In genomic region chr8:22390766-22391463, GRCm38 (mm10) we compare ENCODE assay signal across 15 mouse cellular contexts. TPM values are rescaled to one million over a fixed set of nuclear protein-coding genes. Genes with fewer than 3 reads are reported as not detected.
DNase-seq lines count a peak whose midpoint lies in the region; ATAC-seq and TF ChIP-seq lines count a peak whose summit lies in the region.
"Had no signal": no experiment of that assay in that cellular context is flagged by ENCODE, and none has a peak within 500 bp of the region (broad histone marks: within the 10 kb centered on the region; RNA-seq: fewer than 3 reads in every experiment).

No protein-coding gene starts in this region.

- DNase-seq in liver, adult 2 months (ENCODE audit: extremely low read depth, low read depth, low spot score) = peak; percentile 96
- no peak for DNase-seq in liver
- DNase-seq in embryonic facial prominence, embryonic 10.5 days (ENCODE audit: low spot score) = no peak
- no peak for DNase-seq in left cerebral cortex, postnatal 10 days (ENCODE audit: extremely low spot score in 1 of 2, low spot score in 2 of 2)
- DNase-seq: adrenal gland, postnatal 14 days; B cell, adult 2 months; cerebellum, adult 9-11 months; heart, adult 11 months had no signal

- 21% methylated on average over 8 of the region's 8 CpGs for whole genome bisulfite sequencing in liver, adult 2 months
- 71% methylated on average over 8 of the region's 8 CpGs for WGBS in kidney, embryonic 16.5 days
- WGBS in liver, embryonic 15.5 days (ENCODE audit: insufficient replicate concordance) = 59% methylated on average over 8 of the region's 8 CpGs
- WGBS in forebrain, embryonic 15.5 days = 94% methylated on average over 8 of the region's 8 CpGs
- 91% methylated on average over 8 of the region's 8 CpGs for WGBS in embryonic facial prominence, embryonic 10.5 days

- no peak for TF ChIP-seq POLR2A in liver, adult 2 months (IDR thresholded peaks at IDR 0.05; ENCODE audit: extremely low read depth, insufficient read depth, low read length)

- H3K9ac ChIP-seq in liver, adult 2 months (ENCODE audit: low read depth, low read length) = peak overlapping the region; percentile 55
- H3K9ac ChIP-seq in kidney, embryonic 16.5 days (replicated peaks; ENCODE audit: low read length) = no peak overlapping the region
- H3K9ac ChIP-seq in liver, embryonic 15.5 days = no peak overlapping the region
- H3K9ac ChIP-seq in forebrain, embryonic 15.5 days (replicated peaks) = no peak overlapping the region
- H3K9ac ChIP-seq: lung, embryonic 15.5 days had no signal

- H3K4me1 ChIP-seq in liver, adult 2 months (ENCODE audit: control insufficient read depth, insufficient read depth, low read length) = peaks cover 64% of the 10 kb centered on the region
- H3K4me1 ChIP-seq in kidney, embryonic 16.5 days (ENCODE audit: insufficient read depth, low read length) = no peaks in the 10 kb centered on the region
- H3K4me1 ChIP-seq in liver, embryonic 15.5 days (replicated peaks) = peaks cover 26% of the 10 kb centered on the region
- no peaks in the 10 kb centered on the region for H3K4me1 ChIP-seq in forebrain, embryonic 15.5 days
- no peaks in the 10 kb centered on the region for H3K4me1 ChIP-seq in embryonic facial prominence, embryonic 10.5 days
- H3K4me1 ChIP-seq: lung, embryonic 15.5 days had no signal

- peak overlapping the region; percentile 83 for H3K27ac ChIP-seq in liver, adult 2 months (replicated peaks; ENCODE audit: insufficient read depth, low read depth, low read length)
- 0 out of 2 replicates have a peak overlapping the region, but pooled peaks have one; percentile 9 for H3K27ac ChIP-seq in kidney, embryonic 16.5 days (ENCODE audit: low read length)
- H3K27ac ChIP-seq in liver, embryonic 15.5 days (replicated peaks) = peak overlapping the region; percentile 41; the same call in 1 of the 2 replicates
- no peak overlapping the region for H3K27ac ChIP-seq in forebrain, embryonic 15.5 days (replicated peaks)
- no peak overlapping the region for H3K27ac ChIP-seq in embryonic facial prominence, embryonic 10.5 days (replicated peaks)
- H3K27ac ChIP-seq: hindbrain, postnatal 0 days; lung, embryonic 15.5 days had no signal

- no peaks in the 10 kb centered on the region for H3K27me3 ChIP-seq in liver, adult 2 months (ENCODE audit: control insufficient read depth, insufficient read depth, low read length)
- no peaks in the 10 kb centered on the region for H3K27me3 ChIP-seq in kidney, embryonic 16.5 days (ENCODE audit: insufficient read depth, low read length)
- no peaks in the 10 kb centered on the region for H3K27me3 ChIP-seq in liver, embryonic 15.5 days
- no peaks in the 10 kb centered on the region for H3K27me3 ChIP-seq in forebrain, embryonic 15.5 days
- H3K27me3 ChIP-seq in embryonic facial prominence, embryonic 10.5 days (replicated peaks; ENCODE audit: low read depth, poor library complexity, severe bottlenecking) = no peaks in the 10 kb centered on the region
- H3K27me3 ChIP-seq: lung, embryonic 15.5 days had no signal

- H3K36me3 ChIP-seq in liver, adult 2 months (ENCODE audit: control insufficient read depth, insufficient read depth, low read length) = peaks cover 55% of the 10 kb centered on the region
- H3K36me3 ChIP-seq in kidney, embryonic 16.5 days (ENCODE audit: insufficient read depth, low read length) = peaks cover 25% of the 10 kb centered on the region
- H3K36me3 ChIP-seq in liver, embryonic 15.5 days (replicated peaks) = peaks cover 24% of the 10 kb centered on the region
- H3K36me3 ChIP-seq in forebrain, embryonic 15.5 days = no peaks in the 10 kb centered on the region
- H3K36me3 ChIP-seq in embryonic facial prominence, embryonic 10.5 days (replicated peaks) = peaks cover 59% of the 10 kb centered on the region

- peak; percentile 85 for ATAC-seq in kidney, embryonic 16.5 days (ENCODE audit: low FRiP score, low TSS enrichment)
- ATAC-seq in liver, embryonic 15.5 days (ENCODE audit: insufficient read depth) = peak; percentile 80
- ATAC-seq in forebrain, embryonic 15.5 days (replicated peaks) = no peak
- ATAC-seq in frontal cortex, adult (ENCODE audit: low TSS enrichment) = no peak
- ATAC-seq: hindbrain, postnatal 0 days had no signal

- no peak overlapping the region for H3K4me3 ChIP-seq in liver, adult 2 months (ENCODE audit: insufficient read depth, low read depth, low read length)
- no peak overlapping the region for H3K4me3 ChIP-seq in kidney, embryonic 16.5 days (ENCODE audit: low read length)
- no peak overlapping the region for H3K4me3 ChIP-seq in liver, embryonic 15.5 days (replicated peaks)
- no peak overlapping the region for H3K4me3 ChIP-seq in forebrain, embryonic 15.5 days
- H3K4me3 ChIP-seq in embryonic facial prominence, embryonic 10.5 days = no peak overlapping the region
- H3K4me3 ChIP-seq: lung, embryonic 15.5 days; myocyte had no signal

- peak; percentile 14; the same call in 1 of the 2 replicates for TF ChIP-seq CTCF in liver, adult 2 months (IDR thresholded peaks at IDR 0.05; ENCODE audit: low read depth, low read length)

- no peaks in the 10 kb centered on the region for H3K9me3 ChIP-seq in kidney, embryonic 16.5 days (ENCODE audit: low read length)
- no peaks in the 10 kb centered on the region for H3K9me3 ChIP-seq in liver, embryonic 15.5 days (replicated peaks)
- H3K9me3 ChIP-seq in forebrain, embryonic 15.5 days = no peaks in the 10 kb centered on the region
- H3K9me3 ChIP-seq in embryonic facial prominence, embryonic 10.5 days = no peaks in the 10 kb centered on the region
- H3K9me3 ChIP-seq: lung, embryonic 15.5 days had no signal

- H3K79me2 ChIP-seq in liver, adult 2 months (ENCODE audit: control insufficient read depth, insufficient read depth, low read length) = peaks cover 11% of the 10 kb centered on the region

- intact Hi-C loops in left cerebral cortex, postnatal 10 days (cut with DNase I) = no loop called here

- no peak overlapping the region for H3K4me2 ChIP-seq in kidney, embryonic 16.5 days (replicated peaks; ENCODE audit: low read depth, low read length)
- no peak overlapping the region for H3K4me2 ChIP-seq in liver, embryonic 15.5 days
- H3K4me2 ChIP-seq in forebrain, embryonic 15.5 days (replicated peaks) = no peak overlapping the region
- H3K4me2 ChIP-seq: lung, embryonic 15.5 days had no signal

RNA-seq across cellular contexts. Expression of gene Slc25a15, which starts 7.5 kb away (rescaled TPM):
- total RNA-seq in liver, adult 2 months (2014; rRNA removed) = 228 and 265 TPM in 2 replicates
- polyA plus RNA-seq in liver, adult 2 months (2012; rRNA removed) = 107 and 143 TPM in 2 replicates
- 28.5 and 29.0 TPM in 2 replicates for polyA plus RNA-seq in kidney, embryonic 16.5 days (2015; fragmentation: Nextera tagmentation; extraction: Ambion mirVana)
- 24.6 and 27.2 TPM in 2 replicates for polyA plus RNA-seq in liver, embryonic 15.5 days (2015; fragmentation: Nextera tagmentation; extraction: Ambion mirVana)
- 8.9 and 9.1 TPM in 2 replicates for polyA plus RNA-seq in forebrain, embryonic 15.5 days (2015; fragmentation: Nextera tagmentation; extraction: Ambion mirVana)
- polyA plus RNA-seq in embryonic facial prominence, embryonic 10.5 days (2016; fragmentation: Nextera tagmentation; extraction: Ambion mirVana) = 16.3 and 18.0 TPM in 2 replicates
- total RNA-seq in left cerebral cortex, postnatal 10 days (2021) = 10 to 100 TPM in 1 of 2 experiments, 1 to 10 TPM in 1; 9.0 to 10.1 TPM

RNA-seq across cellular contexts. Expression of gene Mrps31, which starts 20.2 kb away (rescaled TPM):
- 34.9 and 35.7 TPM in 2 replicates for total RNA-seq in liver, adult 2 months (2014; rRNA removed)
- 9.4 and 9.5 TPM in 2 replicates for polyA plus RNA-seq in liver, adult 2 months (2012; rRNA removed)
- 41.6 and 42.2 TPM in 2 replicates for polyA plus RNA-seq in kidney, embryonic 16.5 days (2015; fragmentation: Nextera tagmentation; extraction: Ambion mirVana)
- polyA plus RNA-seq in liver, embryonic 15.5 days (2015; fragmentation: Nextera tagmentation; extraction: Ambion mirVana) = 24.0 and 25.4 TPM in 2 replicates
- 32.8 and 33.9 TPM in 2 replicates for polyA plus RNA-seq in forebrain, embryonic 15.5 days (2015; fragmentation: Nextera tagmentation; extraction: Ambion mirVana)
- 42.4 and 43.2 TPM in 2 replicates for polyA plus RNA-seq in embryonic facial prominence, embryonic 10.5 days (2016; fragmentation: Nextera tagmentation; extraction: Ambion mirVana)
- 10 to 100 TPM; 23.5 to 24.1 TPM for total RNA-seq in left cerebral cortex, postnatal 10 days (2021)

Comparison
In these comparisons a context has a peak if more than half of its experiments do, and no peak if none do; other contexts are left out.
1. H3K27ac ChIP-seq: peak in liver, adult 2 months (single experiment), kidney, embryonic 16.5 days (single experiment) and liver, embryonic 15.5 days (single experiment); none in forebrain, embryonic 15.5 days (single experiment) and embryonic facial prominence, embryonic 10.5 days (single experiment).
2. ATAC-seq: peak in kidney, embryonic 16.5 days (single experiment) and liver, embryonic 15.5 days (single experiment); none in forebrain, embryonic 15.5 days (single experiment) and frontal cortex, adult (single experiment).